Mouse (Mus musculus) kidney, postnatal 25 days (tissue): ENCODE data around the gene C1qbp.

ENCODE experiments used
- DNase-seq, 2 experiments: peaks; one replicate each; pipeline ENCODE4 v3.0.0; 2021; ENCODE audit warnings: mixed read lengths in 2 of 2

Gene C1qbp

DNA sequence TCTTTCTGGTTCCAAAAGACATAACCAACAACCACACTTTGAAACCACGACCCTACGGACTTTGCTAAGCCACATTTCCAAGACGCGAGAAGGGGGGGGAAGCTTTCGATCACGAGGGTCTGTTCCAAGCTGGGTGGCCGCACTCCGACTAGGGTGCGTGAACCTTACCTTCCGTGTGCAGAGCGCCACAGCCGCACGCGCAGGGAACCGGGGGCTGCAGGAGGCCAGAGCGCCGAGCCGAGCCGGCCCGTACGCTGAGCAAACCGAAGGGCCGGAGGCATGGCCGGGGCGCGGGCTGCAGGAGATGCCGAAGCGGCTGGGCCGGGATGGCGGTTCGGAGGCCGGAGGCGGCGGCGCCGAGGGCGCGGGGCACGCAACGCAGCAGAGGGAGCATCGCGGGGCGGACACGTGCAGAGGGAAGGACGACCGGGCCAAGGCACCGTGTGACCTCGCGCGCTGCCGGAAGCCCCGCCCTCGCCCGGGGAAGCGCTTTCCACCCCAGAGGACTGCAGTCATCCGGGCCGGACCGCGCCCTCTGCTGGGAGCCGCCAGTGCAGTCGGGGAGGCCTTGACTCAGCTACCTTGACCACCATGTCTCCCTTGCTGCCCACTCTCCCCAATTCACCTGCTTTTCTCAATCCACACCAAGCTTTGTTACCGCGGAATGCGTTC lies at the start of gene C1qbp:
TSS of gene C1qbp (minus strand) at position 470 of the 672 bp plus-strand sequence.
- peak; percentile 96 for DNase-seq

- no peak for DNase-seq
Observed at GRCm38 (mm10) chr11:71032070-71032469, 49.2 kb upstream of the C1qbp start.

- DNase-seq: no peak
Observed at GRCm38 (mm10) chr11:71029403-71030118, 46.7 kb upstream of the C1qbp start.

DNA sequence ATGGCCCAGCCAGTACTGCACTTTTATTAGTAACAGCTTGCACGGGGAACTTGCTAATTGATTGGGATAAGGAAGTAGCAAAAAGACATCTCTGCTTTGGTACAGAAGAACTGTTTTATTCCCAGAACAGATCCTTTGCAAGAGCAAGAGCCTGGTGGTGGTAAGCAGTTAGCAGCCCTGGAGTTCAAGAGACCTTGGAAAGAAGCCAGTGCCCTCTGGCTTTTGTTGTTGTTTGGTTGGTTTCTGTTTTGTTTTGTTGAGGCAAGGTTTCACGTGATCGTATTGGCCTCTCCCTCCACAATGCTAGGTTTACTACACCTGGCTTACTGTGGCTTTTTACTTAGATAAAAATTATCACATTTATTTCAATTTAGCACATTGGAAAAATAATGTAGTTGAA lies 45.5 kb upstream of the C1qbp start:
- no peak for DNase-seq

DNA sequence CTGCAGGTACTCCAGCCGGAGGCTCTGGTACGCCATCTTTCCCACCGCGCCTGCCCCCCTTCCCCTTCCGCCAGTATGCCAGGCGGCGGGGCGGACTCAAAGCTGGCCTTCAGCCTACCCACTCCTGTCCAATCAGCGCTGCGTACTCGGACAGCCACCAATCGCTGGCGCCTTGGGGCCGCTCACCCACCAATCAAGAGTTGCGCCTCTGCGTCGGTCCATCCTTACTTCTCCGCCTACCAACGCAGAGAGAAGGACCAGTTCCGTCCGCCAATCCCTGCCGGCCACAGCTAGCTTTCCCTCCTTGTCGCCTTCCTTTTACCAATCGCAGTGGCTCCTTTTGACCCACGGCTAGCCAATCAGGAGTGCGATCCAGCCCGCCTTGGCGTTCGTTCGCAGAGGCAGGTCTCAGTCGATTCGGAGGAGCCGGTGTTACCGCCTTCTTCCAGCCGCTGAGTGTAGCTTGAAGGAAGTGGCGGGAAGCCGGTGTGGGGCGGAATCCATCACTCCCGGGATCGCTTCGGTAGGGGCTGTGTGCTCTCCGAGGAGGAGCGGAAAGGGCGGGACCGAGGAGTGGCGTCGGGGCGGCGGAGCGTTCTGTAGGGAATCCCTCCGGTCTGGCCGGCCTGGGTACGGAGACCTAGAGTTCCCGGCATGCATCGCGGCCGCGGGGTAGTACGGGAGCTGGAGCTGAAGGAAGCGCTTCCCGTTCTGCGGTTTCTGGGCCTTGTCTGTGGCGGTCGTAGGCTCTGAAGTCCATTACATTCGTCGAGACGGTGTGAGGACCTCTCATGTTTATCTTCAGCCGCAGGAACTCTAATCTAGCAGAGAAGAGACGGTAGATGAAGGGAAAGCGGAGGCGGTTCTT lies 36.6 kb upstream of the C1qbp start, which contains the start of the genes Mis12 and Derl2:
TSS of gene Mis12 (plus strand) at position 411 of the 868 bp plus-strand sequence.
TSS of gene Derl2 (minus strand) at position 641 of the 868 bp plus-strand sequence.
- peak; percentile 97 to 100 for DNase-seq

- no peak for DNase-seq
Observed at GRCm38 (mm10) chr11:71018416-71019200, 35.8 kb upstream of the C1qbp start.

DNA sequence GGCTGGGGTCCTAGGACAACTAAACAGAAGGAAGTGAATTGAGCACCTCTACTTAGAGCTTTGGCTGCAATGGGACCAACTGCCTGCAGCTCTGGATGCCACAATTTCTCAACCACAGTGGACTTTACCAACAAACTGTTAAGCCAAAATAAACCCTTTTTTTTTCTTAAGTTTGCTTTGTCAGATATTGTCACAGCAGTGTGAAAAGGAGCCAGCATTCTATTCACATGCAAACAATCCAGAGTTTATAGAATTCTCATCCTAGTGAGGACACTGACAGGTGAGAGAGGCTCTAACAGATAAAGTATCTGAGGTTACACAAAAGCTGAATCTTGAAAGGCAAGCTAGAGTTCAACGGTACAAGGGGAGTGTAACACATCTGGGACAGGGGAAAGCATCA lies 34.2 kb upstream of the C1qbp start:
- DNase-seq: no peak

DNA sequence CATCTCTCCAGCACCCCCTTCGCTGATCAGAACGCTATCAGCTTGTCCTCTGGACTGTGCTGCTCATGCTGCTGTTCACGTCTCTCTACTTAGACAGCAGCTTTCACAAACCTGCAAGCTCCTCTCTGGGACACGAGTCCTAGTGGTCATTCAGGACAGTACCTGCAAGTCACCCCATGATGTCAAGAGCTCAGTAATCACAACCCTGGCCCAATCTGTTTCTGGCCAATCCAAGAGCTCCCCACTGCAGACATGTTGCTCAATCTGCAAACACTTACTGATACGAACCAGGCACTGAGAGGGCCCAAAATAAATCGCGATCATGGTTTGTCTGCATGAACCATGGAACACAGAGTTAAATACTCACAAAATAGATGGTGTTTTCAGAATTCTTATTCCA lies 29.9 kb upstream of the C1qbp start:
- DNase-seq: no peak

- DNase-seq: no peak
Observed at GRCm38 (mm10) chr11:71008321-71008720, 25.5 kb upstream of the C1qbp start.

- no peak for DNase-seq
Observed at GRCm38 (mm10) chr11:71007831-71008230, 25.0 kb upstream of the C1qbp start.

- DNase-seq: no peak
Observed at GRCm38 (mm10) chr11:71007026-71007425, 24.2 kb upstream of the C1qbp start.

DNA sequence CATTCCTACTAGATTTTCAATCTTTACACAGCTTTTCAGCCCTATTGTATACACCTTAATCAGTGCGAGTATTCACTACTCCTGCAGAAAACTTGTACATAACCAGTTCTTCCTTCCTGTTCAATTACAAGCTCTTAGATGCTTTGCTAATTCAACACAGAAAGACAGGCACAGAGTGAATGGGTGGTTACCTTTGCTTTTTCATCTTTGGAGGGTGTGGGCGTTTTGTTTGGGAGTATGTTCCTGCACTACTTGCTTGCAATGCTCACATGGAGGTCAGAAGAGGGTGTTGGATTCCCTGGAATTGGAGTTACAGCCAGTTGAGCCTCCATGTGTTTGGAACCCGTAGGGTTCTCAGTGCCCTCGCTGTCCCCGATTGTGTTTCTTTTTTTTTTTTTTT lies 22.2 kb upstream of the C1qbp start:
- no peak for DNase-seq

DNA sequence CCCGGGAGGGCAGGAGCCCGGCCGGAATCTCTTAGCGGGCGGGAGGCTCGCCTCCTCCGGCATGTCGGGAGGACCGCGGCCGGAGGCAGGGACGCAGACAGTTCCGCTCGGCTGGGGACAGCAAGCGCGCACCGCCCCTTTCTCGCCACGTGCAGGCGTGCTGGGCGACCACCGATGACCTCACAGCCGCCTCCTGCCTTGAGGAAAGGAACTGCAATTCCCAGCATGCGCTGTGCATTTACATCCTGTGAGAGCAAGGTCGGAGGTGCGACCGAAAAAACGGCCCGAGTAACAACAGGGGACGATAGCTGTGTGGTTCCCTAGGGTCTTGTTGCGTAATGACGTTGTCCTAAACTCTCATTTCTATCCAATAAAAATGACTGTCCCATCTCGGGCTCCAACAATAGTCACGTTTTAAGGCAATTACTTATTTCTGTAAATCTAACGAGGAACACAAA lies 21.5 kb upstream of the C1qbp start, which contains the start of gene Dhx33:
TSS of gene Dhx33 (minus strand) at position 122 of the 458 bp plus-strand sequence.
- peak; percentile 96 to 99 for DNase-seq

DNA sequence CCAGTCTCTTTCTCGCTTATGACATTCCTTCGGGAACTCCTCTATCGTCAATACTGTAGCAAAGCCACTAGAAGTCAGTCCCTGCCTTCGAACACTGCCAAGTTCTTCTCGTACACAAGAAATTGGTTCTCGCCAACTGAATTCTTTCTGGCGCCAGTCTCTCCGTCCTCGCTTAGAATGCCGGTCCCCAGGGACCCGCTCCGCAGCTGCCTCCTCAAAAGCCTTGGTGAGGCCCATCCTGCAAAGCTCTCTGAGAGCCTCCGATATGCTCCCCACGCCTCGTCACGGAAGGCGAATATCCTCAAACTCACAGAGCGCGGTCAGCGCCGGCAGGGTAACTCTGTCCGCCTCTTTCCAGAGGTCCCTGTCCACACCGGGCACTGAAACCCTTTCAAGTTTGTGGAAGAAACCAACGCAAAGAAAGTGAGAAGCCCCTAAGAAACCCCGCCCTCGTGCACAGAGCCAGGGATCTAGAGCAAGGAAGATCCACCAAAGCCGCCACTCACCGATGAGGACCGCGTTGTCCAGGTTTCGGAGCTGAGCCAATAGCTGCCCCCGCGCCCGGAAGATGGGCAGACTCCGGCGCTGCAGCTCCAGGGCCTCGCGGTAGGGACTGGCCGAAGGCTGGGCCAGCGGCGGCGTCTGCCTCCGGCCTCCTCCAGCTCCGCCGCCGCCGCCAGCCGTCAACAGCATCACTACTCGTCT lies 20.9 kb upstream of the C1qbp start:
- DNase-seq: peak in 1 of 2 experiments; percentile 63

DNA sequence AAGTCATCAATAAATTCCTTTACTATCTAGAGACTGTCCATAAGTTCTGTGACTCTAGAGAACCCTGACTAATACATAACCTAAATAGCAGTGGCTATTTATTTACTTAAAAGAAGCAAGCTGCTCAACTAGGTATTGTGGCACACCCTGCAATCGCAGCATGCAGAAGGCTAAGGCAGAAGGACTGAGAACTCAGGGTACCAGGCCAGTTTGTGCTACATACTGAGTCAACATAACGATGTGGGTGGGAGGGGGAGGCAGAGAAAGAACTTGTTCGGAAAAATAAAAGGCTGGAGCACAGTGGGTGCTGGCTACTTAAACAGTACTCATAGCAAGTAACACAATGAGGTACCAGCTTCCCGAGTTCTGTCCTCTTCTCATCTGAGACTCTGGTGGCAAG lies 18.3 kb upstream of the C1qbp start:
- DNase-seq: no peak

GRCm38 (mm10) chr11:70982030-70982429 lies 796 bp downstream of the C1qbp start:
- DNase-seq: no peak

DNA sequence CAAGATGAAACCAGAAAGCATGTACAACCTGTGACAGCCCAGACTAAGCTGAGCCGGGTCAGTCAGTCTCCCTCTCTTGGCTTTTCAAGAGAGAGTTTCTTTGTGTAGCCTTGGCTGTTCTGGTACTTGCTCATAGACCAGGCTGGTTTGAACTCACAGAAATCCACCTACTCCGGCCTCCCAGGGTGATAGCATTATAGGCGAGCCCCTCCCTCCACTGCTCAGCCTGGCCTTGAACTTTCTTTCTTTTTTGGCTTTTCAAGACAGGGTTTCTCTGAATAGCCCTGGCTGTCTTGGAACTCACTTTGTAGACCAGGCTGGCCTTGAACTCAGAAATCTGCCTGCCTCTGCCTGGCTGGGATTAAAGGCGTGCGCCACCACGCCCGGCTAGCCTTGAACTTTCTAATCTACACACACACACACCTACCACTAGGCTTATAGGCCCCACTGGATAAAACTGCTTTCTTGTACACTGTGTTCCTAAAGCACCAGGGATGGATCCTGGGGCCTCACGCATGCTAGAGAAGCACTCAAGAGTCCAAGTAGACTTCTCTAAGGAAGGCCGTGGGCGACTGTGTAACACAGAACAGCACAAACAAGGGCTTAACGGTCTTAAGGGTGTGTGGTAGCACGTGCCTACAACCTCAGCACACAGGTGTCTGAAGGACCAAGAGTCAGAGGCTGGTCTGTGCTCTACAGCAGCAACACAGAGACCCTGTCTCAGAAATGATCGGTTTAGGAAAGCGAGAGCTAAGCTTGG lies 1.9 kb downstream of the C1qbp start:
- DNase-seq: no peak

DNA sequence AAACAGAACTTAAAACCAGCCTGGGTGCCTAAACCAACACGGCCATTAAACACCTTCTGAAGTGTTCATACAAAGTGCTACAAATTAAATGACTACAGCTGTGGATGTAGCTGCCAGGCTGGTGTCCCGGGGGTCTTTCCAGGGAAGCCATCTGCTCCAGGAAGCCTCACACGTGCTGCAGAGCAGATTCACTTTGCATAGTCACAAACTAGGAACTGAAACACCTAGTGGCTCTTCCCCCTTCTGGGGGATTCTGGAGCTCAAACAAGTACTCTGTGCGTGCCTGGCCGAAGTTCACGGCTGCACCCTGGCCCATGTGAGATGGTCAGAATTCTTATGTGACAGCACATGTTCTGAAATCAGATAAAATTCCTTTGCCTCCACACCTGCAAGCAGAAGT lies 2.6 kb downstream of the C1qbp start:
- no peak for DNase-seq

- DNase-seq: no peak
Observed at GRCm38 (mm10) chr11:70977293-70977692, 5.5 kb downstream of the C1qbp start.

DNA sequence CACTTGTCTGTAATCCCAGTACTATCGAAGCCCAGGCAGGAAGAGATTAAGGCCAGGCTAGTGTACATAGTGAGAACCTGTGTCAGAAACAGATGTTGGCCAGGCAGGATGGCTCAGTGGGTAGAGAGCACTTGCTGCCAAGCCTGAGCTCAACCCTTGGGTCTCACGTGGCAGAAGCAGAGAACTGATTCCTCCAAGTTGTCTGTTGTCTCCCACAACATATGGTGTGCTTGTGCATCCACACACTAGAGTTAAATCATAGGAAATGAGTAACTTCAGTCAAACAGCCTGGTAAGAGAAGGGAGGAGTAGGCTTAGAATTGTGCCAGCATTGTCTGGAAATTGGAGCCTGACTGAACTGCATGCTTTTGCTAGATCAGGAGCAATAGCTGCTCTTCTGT lies 7.6 kb downstream of the C1qbp start:
- DNase-seq: no peak

DNA sequence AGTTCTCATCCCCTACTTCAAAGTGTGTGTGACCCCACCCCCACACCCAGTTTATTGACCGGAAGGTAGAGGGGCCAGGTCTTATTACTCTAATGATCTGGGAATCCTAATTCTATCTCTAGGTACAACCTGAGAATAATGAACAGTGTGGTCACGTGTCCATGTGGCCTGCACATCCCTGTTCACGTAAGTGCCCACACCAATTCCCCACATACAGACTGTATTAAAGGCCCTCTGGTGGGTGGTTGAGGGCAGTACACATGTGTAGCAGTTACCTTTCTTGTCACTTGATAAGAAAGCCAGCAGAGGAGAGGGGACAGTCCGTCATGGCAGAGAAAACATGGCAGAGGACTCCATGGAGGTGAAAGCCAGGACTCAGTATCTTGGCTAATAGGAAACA lies 8.9 kb downstream of the C1qbp start:
- DNase-seq: no peak
